Mouse (Mus musculus): ENCODE results near the gene Itga3.

DNA sequence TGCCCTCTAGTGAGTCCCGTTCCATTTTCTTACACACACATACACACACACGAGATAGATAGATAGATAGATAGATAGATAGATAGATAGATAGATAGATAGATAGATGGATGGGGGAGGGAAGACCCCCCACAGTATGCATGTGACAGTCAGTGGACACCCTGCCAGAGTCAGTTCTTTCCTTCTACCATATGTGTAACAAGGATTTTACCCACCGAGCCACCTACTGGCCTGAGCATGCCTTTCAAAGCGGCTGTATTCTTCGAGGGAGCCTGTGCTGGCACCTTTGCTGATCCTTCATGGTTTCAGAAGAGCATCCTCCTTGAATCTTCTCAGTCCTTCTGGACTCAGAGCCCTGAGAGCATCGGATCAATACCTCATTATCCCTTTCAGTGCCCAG lies 21.3 kb upstream of the Itga3 start:
- no peak for TF ChIP-seq CEBPB (IDR thresholded peaks at IDR 0.05; ENCODE audit: low read depth)
- no peak for TF ChIP-seq CTCF (IDR thresholded peaks at IDR 0.05; ENCODE audit: control insufficient read depth, insufficient read depth, insufficient read length)
